Mouse (Mus musculus) liver (tissue): Measurements from ENCODE around the gene Mast2.
A peak's percentile ranks its signal among the peaks of the same experiment; 100 is the strongest.

Source experiments
- DNase-seq: peaks from one replicate; pipeline ENCODE4 v3.0.0-alpha.2; 2020; ENCODE audit warnings: mixed read lengths

Gene Mast2

DNA sequence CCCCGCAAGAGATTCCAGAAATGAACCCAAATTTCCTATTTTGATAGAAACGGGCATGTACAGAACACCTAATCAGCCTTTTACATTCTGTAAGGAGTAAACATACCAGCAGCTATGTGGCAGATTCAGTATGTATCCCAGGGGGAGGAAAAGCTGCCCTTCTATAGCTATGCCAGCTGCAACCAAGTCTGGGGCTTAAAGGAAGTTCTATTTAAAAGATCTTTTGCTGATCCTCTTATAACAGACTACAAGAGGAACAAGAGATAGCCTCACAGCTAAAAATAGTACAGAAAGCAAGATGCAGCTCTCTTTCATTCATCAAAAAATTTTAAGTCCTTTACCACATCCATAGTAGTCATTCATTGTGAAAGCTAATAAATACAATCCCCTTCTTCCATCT lies 57.3 kb downstream of the Mast2 start:
- no peak for DNase-seq

GRCm38 (mm10) chr4:116405955-116406351 lies 58.0 kb downstream of the Mast2 start:
- no peak for DNase-seq

- no peak for DNase-seq
These were observed 58.6 kb downstream of the Mast2 start for GRCm38 (mm10) chr4:116405276-116405954.

DNA sequence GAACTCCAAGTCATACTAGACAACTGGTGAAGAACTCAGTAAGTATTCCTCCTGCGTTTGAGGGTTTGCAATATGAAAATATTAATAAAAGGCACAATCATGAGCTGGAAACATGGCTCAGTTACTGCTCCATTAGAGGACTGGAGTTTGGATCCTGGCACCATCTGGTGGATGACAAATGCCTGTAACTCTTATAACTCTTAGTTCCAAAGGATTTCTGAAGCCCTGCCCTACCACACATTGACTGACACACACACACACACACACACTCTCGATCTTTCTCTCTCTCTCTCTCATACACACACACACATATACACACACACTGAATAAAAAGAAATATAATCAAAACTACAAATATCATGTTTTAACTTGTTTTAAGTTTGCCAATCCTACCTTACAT lies 60.1 kb downstream of the Mast2 start:
- no peak for DNase-seq

DNA sequence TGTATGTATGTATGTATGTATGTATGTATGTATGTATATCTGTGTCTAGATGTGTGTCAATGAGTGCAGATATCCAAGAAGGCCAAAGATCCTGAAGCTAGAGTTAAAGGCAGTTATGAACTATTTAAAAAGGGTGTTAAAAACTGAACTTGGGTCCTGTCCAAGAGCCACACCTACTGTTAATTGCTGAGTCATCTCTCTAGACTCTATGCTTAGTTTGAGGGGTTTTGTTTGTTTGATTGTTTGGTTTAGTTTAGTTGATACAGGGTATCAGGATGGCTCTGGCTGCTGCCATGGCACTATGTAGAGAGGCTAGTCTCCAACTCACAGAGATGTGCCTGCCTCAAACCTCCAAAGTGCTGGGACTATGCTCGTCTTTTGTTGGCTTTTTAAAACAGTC lies 61.3 kb downstream of the Mast2 start:
- DNase-seq: no peak

DNA sequence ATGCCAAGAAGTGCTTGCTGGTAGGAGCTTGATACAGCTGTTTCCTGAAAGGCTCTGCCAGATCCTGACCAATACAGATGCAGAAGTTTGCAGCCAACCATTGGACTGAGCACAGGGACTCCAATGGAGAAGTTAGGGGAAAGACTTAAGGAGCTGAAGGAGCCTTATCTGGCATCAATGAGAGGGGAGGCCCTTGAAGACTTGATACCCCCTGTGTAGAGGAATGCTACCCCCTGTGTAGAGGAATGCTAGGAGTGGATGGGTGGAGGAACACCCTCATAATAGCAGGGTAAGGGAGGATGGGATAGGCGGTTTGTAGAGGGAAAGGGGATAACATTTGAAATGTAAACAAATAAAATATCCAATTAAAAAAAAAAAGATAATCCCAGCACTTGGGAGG lies 65.9 kb downstream of the Mast2 start:
- no peak for DNase-seq

DNA sequence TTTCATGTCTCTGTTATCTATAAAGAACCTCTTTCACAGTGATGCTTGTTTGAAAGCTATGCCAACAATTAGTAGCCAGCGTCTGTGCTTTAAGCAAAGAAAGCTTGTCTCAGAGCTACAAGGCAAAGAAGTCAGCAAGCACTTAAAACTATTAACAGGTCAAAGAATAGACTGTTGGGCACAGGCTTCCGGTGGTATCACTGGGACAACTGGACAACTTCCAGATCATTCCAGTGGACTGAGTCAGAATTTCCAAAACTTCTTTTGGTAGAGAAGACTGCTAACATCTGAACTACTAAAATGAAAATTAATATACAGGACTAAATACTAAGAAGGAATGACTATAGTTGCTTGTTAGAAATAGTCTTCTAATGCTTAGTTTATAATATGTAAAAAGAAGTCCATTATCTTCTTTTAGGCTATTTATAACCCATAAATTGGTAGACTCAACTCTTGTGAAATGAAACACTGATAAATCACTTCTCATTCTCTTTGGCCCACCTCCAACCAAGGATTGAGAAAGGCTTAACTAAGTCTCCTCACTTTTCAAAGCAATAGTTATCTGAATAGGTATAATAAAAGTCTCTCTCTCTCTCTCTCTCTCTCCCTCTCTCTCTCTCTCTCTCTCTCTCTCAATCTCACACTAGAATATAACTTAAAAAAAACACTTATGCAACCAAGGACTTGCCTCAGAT lies 85.9 kb downstream of the Mast2 start:
- DNase-seq: no peak

- no peak for DNase-seq
These were observed 92.3 kb downstream of the Mast2 start for GRCm38 (mm10) chr4:116371676-116372075.

DNA sequence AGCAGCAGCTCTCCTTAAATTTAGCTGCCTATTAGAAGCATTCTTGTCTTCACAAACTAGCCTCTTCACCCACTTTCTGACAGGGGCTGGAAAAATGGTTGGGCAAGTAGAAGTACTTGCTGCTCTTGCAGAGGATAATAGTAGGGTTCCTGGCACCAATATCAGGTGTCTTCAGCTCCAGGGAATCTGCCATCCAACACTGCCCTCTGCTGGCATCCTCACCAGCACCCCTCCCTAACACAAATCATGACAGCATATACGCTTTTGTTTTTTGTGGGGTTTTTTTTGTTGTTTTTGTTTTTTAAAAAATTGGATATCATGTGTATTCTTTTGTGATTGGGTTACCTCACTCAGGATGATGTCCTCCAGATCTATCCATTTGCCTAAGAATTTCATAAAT lies 105.9 kb downstream of the Mast2 start:
- peak; percentile 15 for DNase-seq

DNA sequence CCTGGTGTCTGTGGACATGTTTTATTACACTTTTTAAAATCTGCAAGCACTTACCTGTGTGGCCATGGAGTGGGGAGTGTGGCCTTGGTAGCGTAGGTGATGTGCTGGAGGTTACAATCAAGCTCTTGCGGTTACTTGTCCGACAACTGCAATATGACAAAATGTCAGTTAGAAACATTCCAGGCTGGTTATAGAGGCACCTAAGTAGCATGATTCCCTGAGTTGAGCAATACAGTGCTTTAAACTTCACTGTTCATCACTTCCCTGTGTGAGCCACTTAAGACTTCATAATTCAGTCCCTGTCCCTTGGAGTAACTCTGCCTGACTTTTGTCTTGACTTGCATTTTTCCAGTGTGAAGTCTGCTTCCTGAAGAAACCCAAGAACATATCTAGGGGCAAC lies 111.1 kb downstream of the Mast2 start:
- DNase-seq: no peak

DNA sequence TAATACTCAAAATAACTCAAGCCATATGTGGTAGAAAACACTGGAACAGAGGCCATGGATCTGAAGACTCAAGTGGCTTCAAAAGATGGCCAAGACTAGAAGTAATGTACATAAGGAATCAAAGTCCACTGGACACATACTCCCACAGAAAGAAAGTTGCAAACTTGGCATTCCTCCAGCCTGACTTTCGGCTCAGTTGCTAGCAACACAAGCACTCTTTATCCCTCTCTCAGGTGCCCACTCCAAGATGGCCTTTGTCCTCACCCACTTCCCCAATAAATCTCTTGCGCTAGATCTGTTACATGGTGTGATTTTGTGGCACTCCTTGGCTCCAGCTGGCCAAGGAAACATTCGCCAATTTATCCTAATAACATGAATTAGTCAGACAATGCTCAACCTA lies 111.5 kb downstream of the Mast2 start:
- no peak for DNase-seq

GRCm38 (mm10) chr4:116342119-116342518 lies 121.9 kb downstream of the Mast2 start:
- peak; percentile 46 for DNase-seq

DNA sequence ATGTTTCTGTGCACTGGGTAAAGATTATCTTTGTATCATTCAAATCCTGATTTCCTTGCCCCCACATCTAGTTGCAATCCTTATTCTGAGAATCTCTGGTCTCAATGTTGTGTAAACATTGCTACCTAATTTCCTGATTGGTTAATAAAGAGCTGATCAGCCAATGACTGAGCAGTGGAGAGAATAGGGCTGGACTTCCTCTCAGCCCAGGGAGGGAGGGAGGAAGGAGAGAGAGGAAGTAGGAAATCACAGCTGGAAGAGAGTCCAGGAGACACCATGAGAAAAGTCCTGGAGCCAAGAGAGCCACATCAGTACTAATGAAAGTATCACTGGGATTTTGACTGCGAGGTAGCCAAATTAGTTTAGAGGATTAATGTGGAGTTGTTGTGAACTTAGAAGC lies 127.7 kb downstream of the Mast2 start:
- DNase-seq: no peak

DNA sequence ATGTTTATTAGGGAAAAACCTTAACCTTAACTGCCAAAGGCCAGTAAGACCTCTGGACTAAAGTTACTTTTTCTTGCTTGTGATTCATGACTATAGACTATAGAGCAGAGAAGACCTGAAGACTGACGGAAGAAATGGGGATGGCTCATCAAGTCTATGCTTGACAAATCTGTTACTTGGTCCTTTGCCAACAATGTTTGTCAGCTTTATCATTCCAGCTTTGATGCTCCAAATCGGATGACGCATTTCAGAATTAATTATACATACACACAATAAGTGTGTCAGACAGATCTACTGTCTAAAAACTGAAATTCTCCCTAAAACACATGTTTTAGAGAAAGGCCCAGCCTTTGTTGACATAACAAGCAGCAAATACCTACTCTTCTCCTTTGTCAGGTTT lies 134.7 kb downstream of the Mast2 start:
- DNase-seq: no peak

GRCm38 (mm10) chr4:116322127-116322526 lies 141.9 kb downstream of the Mast2 start:
- DNase-seq: no peak

DNA sequence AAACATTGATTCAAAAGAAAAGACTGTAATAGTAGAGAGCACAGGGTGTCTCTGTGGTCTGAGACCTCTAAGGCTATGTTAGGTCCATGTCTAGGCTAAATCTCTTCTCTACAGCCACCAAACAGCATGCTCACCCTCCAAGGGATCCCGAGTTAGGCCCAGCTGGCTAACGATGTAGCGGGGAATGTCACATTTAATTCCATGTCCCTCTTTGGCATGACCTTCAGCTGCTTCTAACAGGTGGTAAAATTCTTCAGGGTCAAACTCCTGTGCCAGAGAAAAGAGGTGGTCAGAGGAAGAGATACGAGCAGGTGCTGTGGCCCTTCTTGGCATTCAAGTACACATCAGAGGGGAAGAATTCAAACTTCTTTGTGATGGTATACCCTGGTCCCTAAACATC lies 146.4 kb downstream of the Mast2 start:
- no peak for DNase-seq

DNA sequence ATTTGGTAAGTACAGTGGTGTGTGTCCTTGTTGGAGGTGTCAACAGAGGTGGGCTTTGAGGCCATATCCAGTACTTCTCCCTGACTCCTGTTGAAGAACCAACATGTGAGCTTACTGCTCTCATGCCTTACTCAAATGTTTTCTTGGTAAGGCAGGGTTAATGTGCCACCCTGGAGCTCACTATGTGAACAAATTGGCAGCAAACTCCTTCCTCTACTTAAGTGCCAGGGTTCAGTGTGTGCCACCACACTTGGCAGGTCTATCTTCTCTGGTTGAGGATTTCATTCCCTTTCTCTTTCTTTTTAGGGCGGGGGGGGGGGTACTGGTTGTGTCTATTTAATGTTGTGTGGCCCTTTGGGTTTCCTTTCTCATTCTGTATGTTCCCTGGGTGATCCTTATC lies 159.4 kb downstream of the Mast2 start:
- DNase-seq: no peak

DNA sequence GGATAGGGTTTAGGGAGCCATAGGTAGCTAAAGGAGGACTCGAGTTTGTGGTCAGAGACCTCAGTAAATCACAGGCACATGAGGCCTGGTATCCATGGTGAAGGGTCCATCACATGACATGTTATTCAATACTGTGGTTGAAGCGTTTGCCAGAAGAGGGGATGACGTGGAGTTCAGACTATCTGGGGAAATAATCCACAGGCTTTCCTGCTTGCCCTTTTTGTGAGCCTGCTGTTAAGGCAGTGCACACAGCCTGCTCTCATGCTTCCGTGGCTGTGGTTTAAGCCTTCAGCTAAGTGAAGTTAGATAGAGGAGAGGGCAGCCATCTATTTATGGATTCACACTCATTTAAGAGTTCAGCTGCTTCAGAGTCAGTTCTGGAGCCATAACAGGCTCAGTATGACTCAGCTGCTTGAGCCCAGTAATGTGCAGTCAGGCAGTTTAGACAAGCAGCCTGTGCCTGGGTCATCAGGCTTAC lies 163.1 kb downstream of the Mast2 start:
- no peak for DNase-seq

- peak; percentile 71 for DNase-seq
These were observed 170.7 kb downstream of the Mast2 start for GRCm38 (mm10) chr4:116293296-116293695.

- DNase-seq: no peak
These were observed 172.4 kb downstream of the Mast2 start for GRCm38 (mm10) chr4:116291561-116291960.

DNA sequence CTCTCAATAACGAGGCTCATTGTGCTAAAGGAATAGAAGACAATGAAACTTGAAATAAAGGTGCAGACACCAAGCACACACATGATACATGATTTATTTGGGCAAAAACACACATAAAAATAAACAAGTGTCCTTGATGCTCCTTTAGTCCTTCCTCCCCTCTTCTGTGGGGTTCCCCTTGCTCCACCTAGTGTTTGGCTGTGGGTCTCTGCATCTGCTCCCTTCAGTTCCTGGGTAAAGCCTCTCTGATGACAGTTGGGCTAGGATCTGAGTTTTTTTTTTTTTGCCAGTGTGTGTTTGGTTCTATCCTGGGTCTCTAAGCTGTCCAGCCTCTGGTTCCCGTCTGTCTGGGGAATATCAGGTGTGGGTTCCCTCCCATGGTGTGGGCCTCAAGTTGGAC lies 181.8 kb downstream of the Mast2 start:
- no peak for DNase-seq

DNA sequence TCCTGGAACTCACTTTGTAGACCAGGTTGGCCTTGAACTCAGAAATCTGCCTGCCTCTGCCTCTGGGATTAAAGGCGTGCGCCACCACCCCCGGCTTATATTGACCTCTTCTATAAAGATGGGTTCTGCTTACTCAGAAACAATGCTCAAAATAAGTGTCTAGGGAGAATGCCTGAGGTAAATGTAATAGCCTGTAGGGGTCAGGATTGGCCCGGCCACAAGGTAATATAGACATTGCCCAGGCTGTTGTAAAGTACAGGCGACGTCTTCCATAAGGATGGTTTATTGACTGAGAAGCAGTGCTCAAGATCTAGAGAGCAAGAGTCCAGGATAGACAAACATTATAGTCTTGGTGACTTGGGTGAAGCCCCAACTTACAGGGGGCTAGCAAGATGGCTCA lies 195.8 kb downstream of the Mast2 start:
- DNase-seq: no peak
